Mouse (Mus musculus) mouse embryonic stem cell (cell line): ENCODE measurements around the gene Rgs18.

ENCODE experiments used
- in situ Hi-C, 2 experiments: fragments of 300-500 bp; cut with MboI; formaldehyde crosslinking; loops; 1 replicate in 1 of 2; 3 replicates in 1 of 2; pipeline ENCODE4 v1.14.3; 2019 to 2020; ENCODE audit warnings: low sequenced_read_pairs in 2 of 2, low pct_unique_long_range_greater_than_20kb in 1 of 2, mixed read lengths in 1 of 2; ENCODE audit not compliant: unreplicated experiment in 1 of 2

Gene Rgs18

GRCm38 (mm10) chr1:144775331-144775730 lies at the start of gene Rgs18:
Gene Rgs18 (minus strand): TSS chr1:144775435.
- in situ Hi-C loops = no loop called here

DNA sequence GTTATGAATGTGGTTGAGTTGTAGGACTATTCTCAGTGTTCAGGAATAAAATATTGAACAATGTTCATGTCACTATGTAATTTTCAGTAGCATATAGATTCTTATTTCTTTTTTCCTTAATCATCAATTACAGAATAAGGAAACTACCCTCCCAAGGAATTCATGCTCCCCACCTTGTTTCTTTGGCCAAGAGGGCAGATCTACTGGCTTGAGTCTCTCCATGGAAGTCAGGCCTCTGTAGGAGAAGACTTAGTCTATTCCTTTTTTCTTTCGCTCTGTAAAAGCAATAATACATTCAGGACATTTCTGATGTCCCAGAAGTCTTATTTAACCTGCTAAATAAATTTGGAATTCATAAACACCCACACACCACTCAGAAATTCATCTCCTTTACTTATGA lies 841 bp downstream of the Rgs18 start:
- in situ Hi-C loops = no loop called here

DNA sequence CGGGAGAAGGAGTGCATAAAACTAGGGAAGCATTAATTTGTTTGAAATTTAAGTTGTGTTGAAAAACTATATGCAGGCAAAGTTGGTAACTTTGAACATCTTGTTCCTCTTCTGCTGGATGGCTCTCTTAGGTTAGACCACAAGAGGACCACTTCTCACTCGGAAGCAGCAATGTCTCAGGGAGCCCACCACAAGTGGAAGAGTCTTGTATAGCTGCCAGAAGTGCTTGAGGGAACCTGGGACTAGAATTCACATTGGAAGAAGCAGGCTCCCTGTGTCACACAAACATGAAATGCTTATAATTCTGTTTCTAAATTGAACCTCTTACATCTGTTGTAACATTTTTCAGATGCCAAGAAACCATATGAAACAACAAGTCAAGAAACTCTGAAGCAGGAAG lies 9.0 kb downstream of the Rgs18 start:
- in situ Hi-C loops = no loop called here

GRCm38 (mm10) chr1:144760792-144761191 lies 14.4 kb downstream of the Rgs18 start:
- in situ Hi-C loops = no loop called here

DNA sequence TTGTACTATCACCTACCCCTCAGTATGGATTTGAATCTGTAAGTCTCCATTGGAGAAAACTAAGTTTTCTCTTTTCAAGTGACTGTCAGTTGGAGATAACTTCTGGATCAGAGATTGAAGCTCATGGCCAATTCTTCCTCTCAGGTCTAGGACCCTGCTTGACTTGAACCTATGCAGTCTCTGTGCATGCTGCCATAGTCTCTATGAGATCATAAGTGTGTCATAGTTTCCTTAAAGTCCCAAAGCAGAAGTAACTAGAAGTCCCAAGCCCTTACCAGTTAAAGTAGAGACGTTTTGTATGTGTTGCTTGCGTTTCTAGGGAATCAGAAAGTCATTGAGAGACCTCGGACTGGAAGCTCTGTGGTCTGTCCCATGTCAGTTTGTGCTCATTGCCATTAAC lies 24.5 kb downstream of the Rgs18 start:
- in situ Hi-C loops = no loop called here

DNA sequence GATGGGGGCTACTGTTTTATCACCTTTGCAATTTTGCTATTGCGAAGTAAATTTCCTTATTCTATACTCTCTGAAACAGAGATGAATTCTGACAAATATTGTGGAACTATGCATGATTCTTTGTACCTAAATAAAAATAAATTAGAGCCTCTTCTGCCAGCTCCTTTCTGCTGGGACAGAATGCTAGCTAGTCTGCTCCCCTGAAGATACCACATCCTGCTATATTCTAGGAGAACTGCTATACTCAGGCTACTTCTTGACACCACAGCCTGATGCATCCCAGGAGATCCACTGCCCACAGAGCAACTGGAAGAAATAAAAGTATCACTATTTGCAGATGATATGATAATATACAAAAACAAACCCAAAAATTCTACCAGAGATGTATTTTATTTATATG lies 29.1 kb downstream of the Rgs18 start:
- in situ Hi-C loops = no loop called here

DNA sequence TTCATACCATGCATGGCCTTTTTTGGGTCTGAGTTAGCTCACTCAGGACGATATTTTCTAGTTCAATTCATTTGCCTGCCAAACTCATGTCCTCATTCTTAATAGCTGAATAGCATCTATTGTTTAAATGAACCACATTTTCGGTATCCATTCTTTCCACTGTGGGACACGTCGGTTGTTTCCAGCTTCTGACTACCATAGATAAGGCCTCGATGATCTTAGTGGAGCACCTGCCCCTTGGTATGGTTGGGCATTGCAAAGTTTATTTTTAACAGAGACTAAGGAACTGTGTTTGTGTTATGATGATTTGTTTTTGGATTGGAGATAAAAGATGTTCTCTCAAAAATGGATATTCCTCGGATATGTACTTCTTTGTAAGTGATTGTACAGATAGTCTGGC lies 37.5 kb downstream of the Rgs18 start:
- in situ Hi-C loops = no loop called here

- in situ Hi-C loops = no loop called here
Observed at GRCm38 (mm10) chr1:144720736-144721135, 54.5 kb downstream of the Rgs18 start.

- in situ Hi-C loops = no loop called here
Observed at GRCm38 (mm10) chr1:144704373-144704772, 70.9 kb downstream of the Rgs18 start.
